Mouse (Mus musculus) gastrocnemius, adult 8-10 months (tissue): ENCODE data around the gene Armc8. TPM values are rescaled to one million over a fixed set of nuclear protein-coding genes. Genes with fewer than 3 reads are reported as not detected.

Experiments
- total RNA-seq, 4 experiments: library from RNA; stranded (reverse); gene quantifications; 2 replicates each; pipeline ENCODE4 v1.2.4; 2022

Armc8 gene
- total RNA-seq, 4 experiments from 2014 or later, result 21.6 to 24.5 (median 22.7) TPM

Other genes starting within 250 kb of the Armc8 start
- gene Esyt3, start 210.3 kb downstream of the Armc8 start, total RNA-seq, result not detected
- 1 to 10 TPM; 3.5 to 7.7 (median 4.5) TPM for gene Mras, start 131.5 kb downstream of the Armc8 start, total RNA-seq
- gene Nme9, start 117.4 kb downstream of the Armc8 start, total RNA-seq, result not detected
- 1 to 10 TPM; 4.0 to 6.5 (median 5.5) TPM for gene Dbr1, start 6.9 kb upstream of the Armc8 start, total RNA-seq
- not detected for gene A4gnt, start 43.6 kb upstream of the Armc8 start, total RNA-seq
- gene Dzip1l, start 60.6 kb upstream of the Armc8 start, total RNA-seq, result 1 to 10 TPM; 1.1 to 2.1 (median 1.4) TPM
- not detected for gene Cldn18, start 148.4 kb upstream of the Armc8 start, total RNA-seq